Mouse (Mus musculus) inflammation-experienced regulatory T-cells, adult 16 weeks (primary cell): ENCODE measurements around the gene Klhl12. TPM values are rescaled to one million over a fixed set of nuclear protein-coding genes. Genes with fewer than 3 reads are reported as not detected.

Experiments used
- polyA plus RNA-seq: library from polyadenylated mRNA; unstranded; fragments of 100-300 nt; shearing (Covaris generic); gene quantifications from one replicate; pipeline ENCODE4 v1.2.1, GENCODE M21; 2017

The Klhl12 gene
- 23.8 TPM for polyA plus RNA-seq

DNA sequence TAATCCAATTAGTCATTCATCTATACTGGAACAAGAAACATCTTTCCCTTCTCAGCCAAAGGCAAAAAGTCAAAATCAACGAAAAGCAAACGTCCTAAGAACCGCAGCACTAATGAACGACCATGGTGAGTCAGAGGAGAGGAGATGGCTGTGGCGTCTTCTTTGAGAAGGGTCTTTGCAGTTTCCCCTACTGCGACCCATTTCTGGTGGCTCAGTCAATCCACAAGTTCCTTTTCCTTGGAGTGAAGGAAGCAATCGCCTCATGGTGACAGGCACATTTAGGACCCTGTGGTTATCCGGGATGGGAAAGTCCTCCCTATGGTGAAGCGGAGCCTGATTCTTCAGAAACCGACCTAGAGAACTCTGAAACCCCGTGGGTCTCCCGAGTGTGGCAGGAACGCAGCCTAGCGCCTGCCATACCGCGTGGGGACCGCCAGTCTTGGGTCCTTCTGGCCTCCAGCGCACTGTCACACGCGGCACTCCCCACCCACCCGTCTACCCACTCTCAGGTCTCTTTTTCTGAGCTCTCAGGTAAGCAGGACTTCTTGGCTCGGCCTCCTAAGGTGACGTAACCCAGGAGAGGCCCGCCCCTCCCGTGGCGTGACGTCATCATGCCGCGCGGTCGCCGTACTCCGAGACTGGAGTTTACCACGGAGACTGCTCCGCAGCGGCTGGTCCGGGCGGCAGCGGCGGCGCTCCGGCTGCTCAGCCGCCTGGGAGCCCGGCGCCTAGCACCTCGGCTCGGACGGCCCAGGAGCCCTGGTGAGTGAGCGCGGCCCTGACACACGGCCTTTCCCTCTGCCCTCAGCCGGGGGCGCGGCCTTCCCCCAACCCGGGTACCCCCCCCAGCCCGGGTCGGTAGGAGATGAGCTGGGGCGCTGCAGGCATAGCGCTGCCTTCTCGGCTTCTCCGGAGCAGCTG lies at the start of gene Klhl12:
TSS of gene Klhl12 (plus strand) at position 628 of the 921 bp plus-strand sequence.

DNA sequence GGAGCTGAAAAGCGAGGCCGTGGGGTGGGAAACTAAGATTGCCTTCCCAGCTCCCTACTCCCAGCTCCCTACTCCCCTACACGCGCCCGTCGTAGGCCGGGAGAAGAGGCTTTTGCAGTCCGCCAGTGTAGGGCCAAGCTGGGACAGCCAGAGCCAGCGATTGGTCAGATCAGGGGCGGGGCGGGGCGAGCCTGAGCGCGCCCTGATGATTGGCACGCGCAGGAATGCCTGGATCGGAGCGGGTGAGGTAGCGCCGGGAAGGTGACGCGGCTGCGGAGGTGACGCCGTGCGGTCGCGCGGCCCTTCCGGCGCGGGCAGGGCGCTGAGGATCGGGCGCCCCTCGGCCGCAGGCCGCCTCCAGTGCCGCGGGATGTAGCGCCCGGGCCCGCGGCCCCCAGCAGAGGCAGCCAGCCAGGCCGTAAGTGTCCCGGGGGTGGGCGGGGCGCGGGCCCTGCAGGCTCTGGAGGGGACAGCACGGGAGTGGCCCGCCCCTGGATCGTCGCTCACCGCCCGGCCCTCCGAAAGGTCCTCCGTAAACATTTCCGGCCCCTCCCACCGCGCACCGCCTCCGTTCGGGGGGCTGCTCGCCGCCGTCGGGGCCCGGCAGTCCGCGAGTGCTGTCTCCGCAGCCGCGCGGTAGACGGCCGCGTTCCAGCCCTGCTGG lies 40.0 kb upstream of the Klhl12 start, which contains the start of gene Adipor1:
TSS of gene Adipor1 (plus strand) at position 211 of the 664 bp plus-strand sequence.

DNA sequence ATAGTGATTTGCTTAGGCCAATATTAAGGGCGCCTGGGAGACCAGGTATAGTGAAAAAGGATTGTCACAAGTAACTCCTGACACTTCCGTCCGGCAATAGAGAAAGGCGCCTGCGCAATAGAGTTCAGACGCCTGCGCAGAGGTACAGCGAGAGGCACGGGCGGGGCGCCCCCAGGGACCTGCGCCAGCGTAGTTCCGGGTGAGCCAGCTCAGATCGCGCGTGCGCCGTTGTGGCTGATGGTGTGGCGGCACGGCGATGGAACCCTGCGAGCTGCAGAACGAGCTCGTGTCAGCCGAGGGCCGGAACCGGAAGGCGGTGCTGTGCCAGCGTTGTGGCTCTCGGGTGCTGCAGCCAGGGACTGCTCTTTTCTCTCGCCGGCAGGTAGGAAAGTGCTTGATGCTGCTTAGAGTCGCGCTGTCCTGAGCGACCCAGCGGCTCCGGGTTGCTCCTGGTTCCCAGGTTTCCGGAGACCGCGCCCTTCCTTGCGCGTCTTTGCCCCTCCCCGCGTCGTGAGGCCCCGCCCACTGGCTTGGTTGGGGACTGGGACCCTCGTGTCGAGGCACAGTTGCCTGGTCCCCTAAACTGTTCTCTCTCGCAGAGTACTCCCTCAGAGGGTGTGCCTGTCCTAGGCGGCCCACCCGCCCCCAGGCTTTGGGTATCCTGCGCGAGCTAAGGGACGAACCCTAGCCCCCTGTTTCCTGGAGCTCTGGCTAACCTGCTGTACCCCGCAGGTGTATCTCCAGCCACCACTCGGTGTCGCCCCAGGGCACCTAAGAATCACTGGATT lies 39.3 kb downstream of the Klhl12 start, which contains the start of gene Rabif:
TSS of gene Rabif (plus strand) at position 221 of the 788 bp plus-strand sequence.

Other genes with a start within 250 kb of the Klhl12 start
- gene Adora1, start 220.1 kb upstream of the Klhl12 start, polyA plus RNA-seq = not detected
- not detected for gene Myog, start 165.5 kb upstream of the Klhl12 start, polyA plus RNA-seq
- gene Ppfia4, start 122.6 kb upstream of the Klhl12 start, polyA plus RNA-seq = 0.35 TPM
- 71.3 TPM for gene Tmem183a, start 93.6 kb upstream of the Klhl12 start, polyA plus RNA-seq
- gene 4933406M09Rik, start 69.6 kb upstream of the Klhl12 start, polyA plus RNA-seq = not detected
- gene Cyb5r1, start 50.0 kb upstream of the Klhl12 start, polyA plus RNA-seq = 32.5 TPM
- 44.8 TPM for gene Adipor1, start 40.2 kb upstream of the Klhl12 start, polyA plus RNA-seq
- gene Rabif, start 39.1 kb downstream of the Klhl12 start, polyA plus RNA-seq = 50.4 TPM
- gene Mgat4e, start 94.2 kb downstream of the Klhl12 start, polyA plus RNA-seq = not detected
- 25.2 TPM for gene Kdm5b, start 104.6 kb downstream of the Klhl12 start, polyA plus RNA-seq
- not detected for gene Syt2, start 191.1 kb downstream of the Klhl12 start, polyA plus RNA-seq